Mouse (Mus musculus) kidney, adult 2 months (tissue): ENCODE measurements around the gene Rack1. TPM values are rescaled to one million over a fixed set of nuclear protein-coding genes. Genes with fewer than 3 reads are reported as not detected.
A peak's percentile ranks its signal among the peaks of the same experiment; 100 is the strongest.
"Not testable (repeated sequence)": the region's sequence is repeated elsewhere in the genome, so short reads cannot be mapped to it uniquely, and the experiment has no call there.

ENCODE experiments used
- DNase-seq: peaks from one replicate; pipeline ENCODE4 v3.0.0; 2021
- H3K27ac ChIP-seq: fragments of 200-500 bp; 2 replicates; pipeline ENCODE4 v1.5.1; 2012; ENCODE audit warnings: low read depth, low read length, control low read depth, inconsistent platforms; ENCODE audit not compliant: insufficient read depth
- H3K27me3 ChIP-seq: fragments of 200-500 bp; replicated peaks from 2 replicates; pipeline ENCODE4 v1.6.1; 2012; ENCODE audit warnings: mild to moderate bottlenecking, moderate library complexity, low read length, inconsistent platforms; ENCODE audit not compliant: control insufficient read depth, insufficient read depth
- H3K36me3 ChIP-seq: fragments of 200-500 bp; 2 replicates; pipeline ENCODE4 v1.6.1; 2012; ENCODE audit warnings: mild to moderate bottlenecking, moderate library complexity, low read length, inconsistent platforms; ENCODE audit not compliant: control insufficient read depth, insufficient read depth
- H3K4me1 ChIP-seq: fragments of 200-500 bp; 2 replicates; pipeline ENCODE4 v1.6.1; 2011; ENCODE audit warnings: low read length; ENCODE audit not compliant: control insufficient read depth, insufficient read depth
- H3K4me3 ChIP-seq: fragments of 200-500 bp; 2 replicates; pipeline ENCODE4 v1.5.1; 2011; ENCODE audit warnings: mild to moderate bottlenecking, low read depth, low read length, control low read depth; ENCODE audit not compliant: insufficient read depth
- CTCF ChIP-seq: fragments of 200-500 bp; conservative IDR thresholded peaks from 2 replicates; pipeline ENCODE4 v1.5.1; 2011; ENCODE audit warnings: low read depth, mild to moderate bottlenecking, control low read depth, low read length, moderate library complexity, mixed read lengths; ENCODE audit not compliant: insufficient read depth, insufficient read length
- POLR2A ChIP-seq: fragments of 200-500 bp; IDR thresholded peaks from one replicate; pipeline ENCODE4 v1.6.1; 2011; ENCODE audit warnings: low read depth, low read length, control low read depth
- WGBS: fragments of 180-500 bp; shearing (Covaris S2); methylation state at CpG from one replicate; pipeline ENCODE4 v1.1.7; 2018; 5-methylcytosine and 5-hydroxymethylcytosine counted together
- polyA plus RNA-seq: library from polyadenylated mRNA; depleted of rRNA; stranded (reverse); fragments of >200 nt; gene quantifications from 2 replicates; pipeline ENCODE4 v1.2.3, GENCODE M21; 2012; rRNA removed

Gene Rack1
- 1,151 and 1,243 TPM in 2 replicates for polyA plus RNA-seq

- no peak for TF ChIP-seq CTCF
- peak; percentile 93 for TF ChIP-seq POLR2A
- H3K27ac ChIP-seq = peak within 1 kb of the TSS; percentile 86
- peaks cover 6% of the 10 kb centered on the region for H3K4me1 ChIP-seq
- peak; percentile 94 for DNase-seq
- H3K36me3 ChIP-seq = peaks cover 1% of the 10 kb centered on the region
- H3K4me3 ChIP-seq = peak within 1 kb of the TSS; percentile 71
- no peaks in the 10 kb centered on the region for H3K27me3 ChIP-seq
- WGBS = under 1% methylated on average over 47 of the region's 47 CpGs
These were observed at the start of gene Rack1 for GRCm38 (mm10) chr11:48799921-48800701. TSS of gene Rack1 (plus strand) at chr11:48800332.

GRCm38 (mm10) chr11:48750428-48750827 lies 49.7 kb upstream of the Rack1 start:
- WGBS = 94% methylated on average over 6 of the region's 6 CpGs

GRCm38 (mm10) chr11:48753534-48753933 lies 46.6 kb upstream of the Rack1 start:
- not testable (repeated sequence) for DNase-seq, H3K4me1 ChIP-seq, H3K4me3 ChIP-seq, H3K36me3 ChIP-seq, H3K27me3 ChIP-seq, H3K27ac ChIP-seq
- WGBS = 89% methylated on average over 18 of the region's 18 CpGs

More at GRCm38 (mm10) chr11:48750428-48750827, 49.7 kb upstream of the Rack1 start:
- no peak for DNase-seq
- Histone ChIP-seq H3K4me1 (no peaks in the 10 kb centered on the region), H3K36me3 (no peaks in the 10 kb centered on the region), H3K4me3 (no peak overlapping the region), H3K27me3 (no peaks in the 10 kb centered on the region), H3K27ac (no peak overlapping the region)
- TF ChIP-seq CTCF (no peak), POLR2A (no peak)

GRCm38 (mm10) chr11:48759021-48759420 lies 41.1 kb upstream of the Rack1 start:
- 89% methylated on average over 8 of the region's 8 CpGs for WGBS
- Histone ChIP-seq H3K36me3 (no peaks in the 10 kb centered on the region), H3K4me1 (no peaks in the 10 kb centered on the region), H3K27ac (no peak overlapping the region), H3K27me3 (no peaks in the 10 kb centered on the region), H3K4me3 (no peak overlapping the region)
- TF ChIP-seq CTCF = no peak
- no peak for TF ChIP-seq POLR2A
- DNase-seq = no peak

GRCm38 (mm10) chr11:48764119-48764518 lies 36.0 kb upstream of the Rack1 start:
- Histone ChIP-seq H3K36me3 (no peaks in the 10 kb centered on the region), H3K4me1 (no peaks in the 10 kb centered on the region), H3K27ac (no peak overlapping the region), H3K4me3 (no peak overlapping the region), H3K27me3 (no peaks in the 10 kb centered on the region)
- 80% methylated on average over 9 of the region's 9 CpGs for WGBS
- DNase-seq = no peak
- TF ChIP-seq CTCF = no peak
- TF ChIP-seq POLR2A = no peak

GRCm38 (mm10) chr11:48767195-48767876 lies 32.8 kb upstream of the Rack1 start:
- 47% methylated on average over 14 of the region's 14 CpGs for WGBS
- Histone ChIP-seq H3K36me3 (no peaks in the 10 kb centered on the region), H3K4me3 (no peak overlapping the region), H3K4me1 (no peaks in the 10 kb centered on the region), H3K27me3 (no peaks in the 10 kb centered on the region), H3K27ac (no peak overlapping the region)
- DNase-seq = no peak
- TF ChIP-seq POLR2A (no peak), CTCF (no peak)

- Histone ChIP-seq H3K36me3 (no peaks in the 10 kb centered on the region), H3K27ac (no peak overlapping the region), H3K27me3 (no peaks in the 10 kb centered on the region), H3K4me1 (no peaks in the 10 kb centered on the region), H3K4me3 (no peak overlapping the region)
- DNase-seq = peak; percentile 20
- TF ChIP-seq CTCF = peak; percentile 73
- TF ChIP-seq POLR2A = no peak
- WGBS = 12% methylated on average over 2 of the region's 2 CpGs
These were observed 28.4 kb upstream of the Rack1 start for GRCm38 (mm10) chr11:48771691-48772090.
